Mouse (Mus musculus): ENCODE results near the gene 4930402H24Rik. TPM values are rescaled to one million over a fixed set of nuclear protein-coding genes. Genes with fewer than 3 reads are reported as not detected.

The 4930402H24Rik gene
- polyA plus RNA-seq, 1 experiment = 35.2 TPM

DNA sequence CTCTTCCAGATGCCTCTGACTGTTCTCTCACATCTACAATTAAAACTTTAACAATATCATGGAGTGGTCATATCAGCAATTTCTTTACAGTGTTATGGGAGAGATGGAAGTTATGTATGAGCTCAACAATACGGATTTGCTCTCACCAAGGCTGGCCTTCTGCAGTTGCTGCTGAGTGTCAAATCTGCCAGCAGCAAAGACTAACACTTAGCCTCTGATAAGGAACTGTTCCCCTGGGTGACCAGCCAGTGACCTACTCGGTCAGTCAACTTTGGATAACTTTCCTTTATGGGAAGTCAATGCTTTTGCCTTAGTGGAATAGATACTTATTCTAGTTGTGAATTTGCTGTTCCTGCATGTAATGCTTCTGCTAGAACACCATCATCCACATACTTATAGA lies 62.6 kb downstream of the 4930402H24Rik start:
- DNase-seq = no peak
- H3K4me3 ChIP-seq (ENCODE audit: control insufficient read depth, insufficient read depth, low read length) = no peak overlapping the region
- no peak for TF ChIP-seq POLR2A (IDR thresholded peaks at IDR 0.05; ENCODE audit: control insufficient read depth, extremely low read depth, insufficient read depth, low read length, poor library complexity)
- TF ChIP-seq CTCF (IDR thresholded peaks at IDR 0.05; ENCODE audit: borderline replicate concordance, control insufficient read depth, extremely low read depth, insufficient read depth, low read length, poor library complexity) = no peak
- H3K27me3 ChIP-seq (ENCODE audit: control insufficient read depth, insufficient read depth, low read length) = no peaks in the 10 kb centered on the region
- no peaks in the 10 kb centered on the region for H3K36me3 ChIP-seq (ENCODE audit: control insufficient read depth, insufficient read depth, low read length)
- WGBS = 91% methylated on average over 2 of the region's 2 CpGs
- H3K27ac ChIP-seq (ENCODE audit: control insufficient read depth, insufficient read depth, low read length) = no peak overlapping the region
- peaks cover 9% of the 10 kb centered on the region for H3K4me1 ChIP-seq (replicated peaks; ENCODE audit: control insufficient read depth, insufficient read depth, low read length)

DNA sequence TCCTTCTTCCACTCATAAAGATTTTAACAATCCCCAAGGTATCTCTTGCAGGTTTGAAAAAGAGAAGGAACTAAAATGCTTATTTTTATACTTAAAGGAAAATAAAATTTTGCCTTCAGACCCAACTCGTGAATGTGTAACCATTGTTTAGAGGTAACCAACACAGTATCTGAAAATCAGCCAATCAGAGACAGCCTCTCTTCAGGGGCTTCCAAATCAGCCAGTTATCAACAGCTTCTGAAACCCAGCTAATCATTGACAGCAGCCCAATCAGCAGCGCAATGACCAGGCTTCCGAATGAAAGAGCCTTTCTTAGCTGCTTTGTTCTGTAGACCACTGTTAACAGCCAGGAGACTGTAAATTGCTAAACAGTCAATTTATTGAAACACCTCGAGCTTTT lies 65.4 kb downstream of the 4930402H24Rik start:
- Histone ChIP-seq H3K27ac (ENCODE audit: control insufficient read depth, insufficient read depth, low read length) (no peak overlapping the region), H3K27me3 (ENCODE audit: control insufficient read depth, insufficient read depth, low read length) (no peaks in the 10 kb centered on the region), H3K4me3 (ENCODE audit: control insufficient read depth, insufficient read depth, low read length) (no peak overlapping the region), H3K4me1 (replicated peaks; ENCODE audit: control insufficient read depth, insufficient read depth, low read length) (peaks cover 9% of the 10 kb centered on the region), H3K36me3 (ENCODE audit: control insufficient read depth, insufficient read depth, low read length) (no peaks in the 10 kb centered on the region)
- WGBS = 50% methylated on average over 4 of the region's 4 CpGs
- no peak for DNase-seq
- no peak for TF ChIP-seq CTCF (IDR thresholded peaks at IDR 0.05; ENCODE audit: borderline replicate concordance, control insufficient read depth, extremely low read depth, insufficient read depth, low read length, poor library complexity)
- TF ChIP-seq POLR2A (IDR thresholded peaks at IDR 0.05; ENCODE audit: control insufficient read depth, extremely low read depth, insufficient read depth, low read length, poor library complexity) = no peak

- TF ChIP-seq CTCF (IDR thresholded peaks at IDR 0.05; ENCODE audit: borderline replicate concordance, control insufficient read depth, extremely low read depth, insufficient read depth, low read length, poor library complexity) (0 out of 2 replicates have a peak, but pooled peaks have one; percentile 3), POLR2A (IDR thresholded peaks at IDR 0.05; ENCODE audit: control insufficient read depth, extremely low read depth, insufficient read depth, low read length, poor library complexity) (peak; percentile 14; the same call in 1 of the 2 replicates)
- no peaks in the 10 kb centered on the region for H3K27me3 ChIP-seq (ENCODE audit: control insufficient read depth, insufficient read depth, low read length)
- H3K4me1 ChIP-seq (replicated peaks; ENCODE audit: control insufficient read depth, insufficient read depth, low read length) = peaks cover 9% of the 10 kb centered on the region
- WGBS = under 1% methylated on average over 54 of the region's 77 CpGs
- H3K27ac ChIP-seq (ENCODE audit: control insufficient read depth, insufficient read depth, low read length) = no peak overlapping the region
- peak overlapping the region; percentile 97 for H3K4me3 ChIP-seq (ENCODE audit: control insufficient read depth, insufficient read depth, low read length)
- H3K36me3 ChIP-seq (ENCODE audit: control insufficient read depth, insufficient read depth, low read length) = no peaks in the 10 kb centered on the region
- peak; percentile 80 for DNase-seq
These were observed 66.1 kb downstream of the 4930402H24Rik start for GRCm38 (mm10) chr2:130839874-130840661.

GRCm38 (mm10) chr2:130839528-130839873 lies 66.7 kb downstream of the 4930402H24Rik start:
- under 1% methylated on average over 19 of the region's 19 CpGs for WGBS
- Histone ChIP-seq H3K27ac (ENCODE audit: control insufficient read depth, insufficient read depth, low read length) (no peak overlapping the region), H3K4me1 (replicated peaks; ENCODE audit: control insufficient read depth, insufficient read depth, low read length) (peaks cover 9% of the 10 kb centered on the region), H3K36me3 (ENCODE audit: control insufficient read depth, insufficient read depth, low read length) (no peaks in the 10 kb centered on the region), H3K27me3 (ENCODE audit: control insufficient read depth, insufficient read depth, low read length) (no peaks in the 10 kb centered on the region), H3K4me3 (ENCODE audit: control insufficient read depth, insufficient read depth, low read length) (peak overlapping the region; percentile 97)
- no peak for DNase-seq
- TF ChIP-seq POLR2A (IDR thresholded peaks at IDR 0.05; ENCODE audit: control insufficient read depth, extremely low read depth, insufficient read depth, low read length, poor library complexity) = no peak
- no peak; the same call in 1 of the 2 replicates for TF ChIP-seq CTCF (IDR thresholded peaks at IDR 0.05; ENCODE audit: borderline replicate concordance, control insufficient read depth, extremely low read depth, insufficient read depth, low read length, poor library complexity)

DNA sequence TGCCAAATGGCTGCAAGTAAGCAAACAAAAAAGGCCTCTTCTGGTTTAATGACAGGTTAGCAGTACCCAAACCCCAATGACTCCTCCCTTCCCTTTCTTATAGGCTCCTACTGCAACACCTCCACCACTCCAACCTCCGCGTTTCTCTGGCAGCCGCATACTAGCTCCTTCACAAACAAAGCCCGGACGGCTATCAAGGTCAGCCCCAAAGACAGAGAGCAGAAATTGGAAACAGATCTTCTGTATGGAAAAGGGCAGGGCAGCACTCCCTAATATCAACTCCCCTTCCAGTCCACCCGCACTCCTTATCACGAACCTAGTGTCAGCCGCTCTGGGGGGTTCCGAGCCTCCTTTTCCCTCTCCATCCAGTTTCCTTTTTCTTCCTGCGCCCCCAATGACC lies 67.1 kb downstream of the 4930402H24Rik start:
- Histone ChIP-seq H3K4me1 (replicated peaks; ENCODE audit: control insufficient read depth, insufficient read depth, low read length) (peaks cover 9% of the 10 kb centered on the region), H3K36me3 (ENCODE audit: control insufficient read depth, insufficient read depth, low read length) (no peaks in the 10 kb centered on the region), H3K27ac (ENCODE audit: control insufficient read depth, insufficient read depth, low read length) (no peak overlapping the region), H3K27me3 (ENCODE audit: control insufficient read depth, insufficient read depth, low read length) (no peaks in the 10 kb centered on the region), H3K4me3 (ENCODE audit: control insufficient read depth, insufficient read depth, low read length) (peak overlapping the region; percentile 97)
- no peak for DNase-seq
- WGBS = 4% methylated on average over 10 of the region's 10 CpGs
- TF ChIP-seq POLR2A (IDR thresholded peaks at IDR 0.05; ENCODE audit: control insufficient read depth, extremely low read depth, insufficient read depth, low read length, poor library complexity) = no peak
- no peak for TF ChIP-seq CTCF (IDR thresholded peaks at IDR 0.05; ENCODE audit: borderline replicate concordance, control insufficient read depth, extremely low read depth, insufficient read depth, low read length, poor library complexity)

GRCm38 (mm10) chr2:130838131-130838530 lies 68.1 kb downstream of the 4930402H24Rik start:
- no peak overlapping the region for H3K4me3 ChIP-seq (ENCODE audit: control insufficient read depth, insufficient read depth, low read length)
- H3K4me1 ChIP-seq (replicated peaks; ENCODE audit: control insufficient read depth, insufficient read depth, low read length) = peaks cover 9% of the 10 kb centered on the region
- 100% methylated on average over 1 of the region's 1 CpGs for WGBS
- no peak overlapping the region for H3K27ac ChIP-seq (ENCODE audit: control insufficient read depth, insufficient read depth, low read length)
- H3K36me3 ChIP-seq (ENCODE audit: control insufficient read depth, insufficient read depth, low read length) = no peaks in the 10 kb centered on the region
- no peak for TF ChIP-seq POLR2A (IDR thresholded peaks at IDR 0.05; ENCODE audit: control insufficient read depth, extremely low read depth, insufficient read depth, low read length, poor library complexity)
- H3K27me3 ChIP-seq (ENCODE audit: control insufficient read depth, insufficient read depth, low read length) = no peaks in the 10 kb centered on the region
- no peak for DNase-seq
